Mouse (Mus musculus) layer of hippocampus, postnatal 10 days (tissue): ENCODE results near the gene Mc3r. TPM values are rescaled to one million over a fixed set of nuclear protein-coding genes. Genes with fewer than 3 reads are reported as not detected.

ENCODE experiments used
- DNase-seq, 2 experiments: peaks; one replicate each; pipeline ENCODE4 v3.0.0; 2021; ENCODE audit warnings: low spot score in 2 of 2
- total RNA-seq, 2 experiments: library from RNA; stranded (reverse); gene quantifications; 2 replicates each; pipeline ENCODE4 v1.2.3; 2021

Mc3r gene
- total RNA-seq, 2 experiments from 2014 or later: 0.29 to 0.39 TPM

DNA sequence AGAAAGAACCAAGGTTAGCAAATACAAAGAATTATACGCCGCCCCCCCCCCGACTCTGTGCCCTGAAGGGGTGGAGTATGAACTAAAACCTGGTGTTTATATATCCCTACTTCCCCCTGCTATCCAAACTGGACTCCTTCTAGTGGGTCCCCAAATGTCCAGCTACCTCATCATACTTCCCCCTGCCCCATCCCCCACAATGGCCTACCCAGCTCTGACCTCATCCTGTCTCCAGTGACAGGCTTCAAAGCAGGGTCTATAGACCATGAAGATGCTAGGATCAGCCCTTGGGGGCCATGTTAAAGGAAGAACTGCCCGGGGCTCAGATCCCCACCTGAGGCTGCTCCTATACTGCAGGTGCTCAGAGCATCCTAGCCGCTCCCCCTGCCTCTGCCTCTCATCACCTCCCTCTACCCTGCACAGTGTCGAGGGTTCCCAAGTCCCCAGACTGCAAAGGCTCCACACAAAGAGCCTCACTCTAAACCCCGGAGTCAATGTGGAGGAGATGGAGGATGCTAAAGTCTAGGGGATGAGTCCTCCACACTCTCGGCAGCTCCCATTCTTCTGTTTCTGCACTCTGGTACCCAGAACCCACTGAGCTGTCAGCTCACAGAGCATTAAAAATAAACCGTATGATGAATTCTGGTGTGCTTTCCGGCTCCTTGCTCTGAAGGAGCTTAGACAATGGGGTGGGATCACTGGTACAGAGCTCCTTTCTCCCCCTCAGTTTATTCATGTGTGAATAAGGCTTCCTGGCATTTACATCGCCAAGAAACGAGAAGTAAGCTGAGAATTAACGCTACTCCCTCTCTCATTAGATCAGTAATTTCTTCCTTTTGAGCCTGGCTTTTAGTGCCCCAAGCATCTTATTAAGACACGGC is 44.5 kb downstream of the Mc3r start:
- no peak for DNase-seq

DNA sequence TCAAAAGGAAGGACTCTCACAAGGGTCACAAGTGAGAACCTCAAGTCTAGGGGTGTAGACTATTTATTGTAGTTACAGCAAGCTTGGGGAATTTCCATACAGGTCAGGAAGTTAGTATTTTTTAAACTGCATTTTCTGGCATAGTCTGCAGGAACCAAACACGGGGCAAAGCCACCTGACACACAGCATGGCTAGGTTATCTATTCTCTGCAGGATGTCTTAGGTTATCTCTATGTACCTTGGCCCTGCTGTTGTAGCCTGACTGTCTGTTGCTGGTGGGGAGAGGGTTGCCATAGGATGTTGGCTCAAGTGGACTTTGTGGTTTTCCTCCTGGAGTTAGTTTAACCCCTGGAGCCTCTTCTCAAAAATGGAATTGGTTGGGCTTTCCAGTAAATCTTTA is 49.8 kb downstream of the Mc3r start:
- no peak for DNase-seq

DNA sequence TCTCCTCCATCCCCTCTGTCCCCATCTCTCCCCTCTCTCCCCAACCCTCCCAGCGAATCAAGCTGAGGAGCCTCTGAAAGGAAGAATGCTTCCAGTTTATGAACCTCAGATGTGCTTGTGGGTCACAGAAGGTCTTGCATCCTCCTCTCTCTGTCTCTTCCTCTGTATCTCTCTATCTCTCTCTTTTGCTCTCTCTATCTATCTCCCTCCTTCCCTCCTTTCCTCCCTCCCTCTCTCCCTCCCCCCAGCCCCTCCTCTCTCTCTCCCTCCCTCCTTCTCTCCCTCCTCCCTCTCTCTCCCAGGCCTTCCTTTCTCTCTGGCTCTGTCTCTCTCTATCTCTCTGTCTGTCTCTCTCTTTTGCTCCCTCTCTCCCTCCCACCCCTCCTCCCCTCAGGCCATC is 50.2 kb downstream of the Mc3r start:
- no peak for DNase-seq

DNA sequence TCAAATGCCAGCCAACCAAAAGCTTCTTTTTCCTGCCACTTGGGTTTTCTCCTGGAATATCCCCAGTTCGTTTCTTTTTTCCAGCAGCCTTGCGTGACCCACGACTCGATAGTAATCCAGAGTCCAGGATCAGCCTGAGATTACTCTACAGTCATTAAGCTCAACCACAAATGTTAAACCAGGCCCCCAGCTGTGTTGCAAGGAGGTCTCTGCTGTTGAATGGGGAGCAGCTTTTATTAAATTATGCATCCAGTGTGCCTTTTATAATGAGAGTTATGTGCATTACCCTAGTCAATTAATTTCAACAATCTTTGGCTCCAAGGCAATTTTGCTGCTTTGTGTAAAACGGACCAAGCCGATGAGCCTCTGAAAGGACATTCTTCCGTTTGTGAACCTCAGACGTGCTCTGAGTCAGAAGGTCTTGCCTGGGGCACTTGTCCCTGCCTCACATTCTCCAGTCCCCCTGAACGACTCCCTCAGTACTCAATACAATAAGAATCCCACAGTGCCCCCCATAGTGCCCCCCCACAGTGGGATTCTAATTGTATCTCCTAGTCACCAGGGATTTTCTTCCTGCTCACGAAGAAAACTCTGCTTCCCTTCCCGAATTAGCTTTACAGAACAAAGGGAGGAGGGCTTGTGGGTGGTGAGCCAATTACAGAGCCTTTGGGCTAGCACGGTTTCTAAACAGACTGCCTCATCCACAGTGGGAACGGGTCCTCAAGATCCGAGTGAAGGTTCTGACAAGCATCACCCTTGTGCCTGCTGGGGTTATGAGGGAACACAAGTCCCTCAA is 51.0 kb downstream of the Mc3r start:
- DNase-seq: peak in 1 of 2 experiments; percentile 5

Other genes starting within 250 kb of the Mc3r start
- 10 to 100 TPM; 11.5 to 12.4 TPM for gene Cbln4, start 205.0 kb upstream of the Mc3r start, total RNA-seq
- 10 to 100 TPM; 26.2 to 27.4 TPM for gene Fam210b, start 97.1 kb downstream of the Mc3r start, total RNA-seq
- gene Aurka, start 122.0 kb downstream of the Mc3r start, total RNA-seq: 1 to 10 TPM; 4.5 to 5.3 TPM
- 10 to 100 TPM; 23.7 to 24.2 TPM for gene Cstf1, start 122.2 kb downstream of the Mc3r start, total RNA-seq
- under 1 TPM; 0.41 to 0.47 TPM for gene Cass4, start 145.3 kb downstream of the Mc3r start, total RNA-seq
- gene Rtf2, start 192.1 kb downstream of the Mc3r start, total RNA-seq: 10 to 100 TPM; 58.4 to 59.6 TPM
- gene Gcnt7, start 210.1 kb downstream of the Mc3r start, total RNA-seq: not detected
- gene Fam209, start 224.0 kb downstream of the Mc3r start, total RNA-seq: not detected